Mouse (Mus musculus): ENCODE results near the gene Etl4. TPM values are rescaled to one million over a fixed set of nuclear protein-coding genes. Genes with fewer than 3 reads are reported as not detected.

Etl4 gene
- polyA plus RNA-seq, 2 experiments, result 2.2 to 2.3 TPM

- TF ChIP-seq EP300 (IDR thresholded peaks at IDR 0.05; ENCODE audit: low read depth), result no peak
- no peak for TF ChIP-seq CTCF (IDR thresholded peaks at IDR 0.05; ENCODE audit: low read depth)
- 40% methylated on average over 9 of the region's 9 CpGs for WGBS (ENCODE audit: insufficient replicate concordance)
- Histone ChIP-seq H3K9me3 (ENCODE audit: control insufficient read depth, low read length) (no peaks in the 10 kb centered on the region), H3K4me2 (ENCODE audit: low read depth) (no peak overlapping the region), H3K4me3 (ENCODE audit: insufficient read depth in 1 of 2, low read depth in 2 of 2, low read length in 2 of 2) (no peak overlapping the region), H3K36me3 (replicated peaks; ENCODE audit: control insufficient read depth, insufficient read depth, low read depth) (no peaks in the 10 kb centered on the region), H3K27me3 (ENCODE audit: control insufficient read depth, insufficient read depth, low read length) (no peaks in the 10 kb centered on the region), H3K27ac (no peak overlapping the region), H3K9ac (replicated peaks) (no peak overlapping the region), H3K4me1 (replicated peaks; ENCODE audit: control insufficient read depth in 2 of 2, insufficient read depth in 2 of 2, low read length in 1 of 2) (no peaks in the 10 kb centered on the region)
- ATAC-seq (ENCODE audit: insufficient read depth) (no peak), DNase-seq (ENCODE audit: low read depth in 3 of 3, low spot score in 3 of 3) (no peak)
Measured at GRCm38 (mm10) chr2:20654598-20655340, 745.2 kb downstream of the Etl4 start.

DNA sequence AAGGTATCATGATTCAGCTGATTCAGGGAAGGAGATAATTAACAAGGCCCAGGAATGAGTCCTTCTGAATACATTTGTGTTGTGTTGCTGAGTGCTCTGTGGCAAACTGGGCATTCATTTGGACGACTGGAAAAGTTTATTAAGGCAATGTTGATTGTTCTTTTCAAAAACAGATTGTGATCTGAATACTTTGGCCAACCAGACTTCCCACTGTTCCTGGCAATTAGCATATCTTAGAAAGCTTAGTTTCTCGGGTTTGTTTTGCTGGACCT is 745.7 kb downstream of the Etl4 start:
- no peaks in the 10 kb centered on the region for H3K9me3 ChIP-seq (ENCODE audit: control insufficient read depth, low read length)
- no peak overlapping the region for H3K27ac ChIP-seq
- TF ChIP-seq CTCF (IDR thresholded peaks at IDR 0.05; ENCODE audit: low read depth), result no peak
- TF ChIP-seq EP300 (IDR thresholded peaks at IDR 0.05; ENCODE audit: low read depth), result no peak
- WGBS (ENCODE audit: insufficient replicate concordance), result 21% methylated on average over 2 of the region's 2 CpGs
- H3K4me1 ChIP-seq (replicated peaks; ENCODE audit: control insufficient read depth in 2 of 2, insufficient read depth in 2 of 2, low read length in 1 of 2), result no peaks in the 10 kb centered on the region
- no peak for ATAC-seq (ENCODE audit: insufficient read depth)
- H3K36me3 ChIP-seq (replicated peaks; ENCODE audit: control insufficient read depth, insufficient read depth, low read depth), result no peaks in the 10 kb centered on the region
- no peak for DNase-seq (ENCODE audit: low read depth in 3 of 3, low spot score in 3 of 3)
- no peaks in the 10 kb centered on the region for H3K27me3 ChIP-seq (ENCODE audit: control insufficient read depth, insufficient read depth, low read length)
- H3K4me3 ChIP-seq (ENCODE audit: insufficient read depth in 1 of 2, low read depth in 2 of 2, low read length in 2 of 2), result no peak overlapping the region
- no peak overlapping the region for H3K9ac ChIP-seq (replicated peaks)
- H3K4me2 ChIP-seq (ENCODE audit: low read depth), result no peak overlapping the region

DNA sequence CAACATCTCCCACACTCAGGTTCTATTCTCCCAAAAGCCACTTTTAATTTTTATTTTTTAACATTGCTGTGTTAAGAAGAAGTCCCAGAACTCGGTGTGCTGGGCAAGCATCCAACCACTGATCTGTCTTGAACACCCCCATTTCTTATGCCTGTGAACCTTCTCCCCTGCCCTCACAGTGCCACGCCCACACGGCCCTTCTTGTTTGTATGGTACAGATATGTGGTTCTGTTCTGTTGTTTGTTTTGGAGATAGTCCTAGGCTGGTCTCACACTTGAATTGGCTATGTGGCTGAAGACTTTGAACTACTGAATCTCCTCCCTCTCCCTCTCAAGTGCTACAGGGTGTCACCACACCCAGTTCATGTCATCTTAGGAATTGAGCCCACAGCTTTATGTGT is 748.3 kb downstream of the Etl4 start:
- no peak overlapping the region for H3K4me3 ChIP-seq (ENCODE audit: insufficient read depth in 1 of 2, low read depth in 2 of 2, low read length in 2 of 2)
- H3K4me1 ChIP-seq (replicated peaks; ENCODE audit: control insufficient read depth in 2 of 2, insufficient read depth in 2 of 2, low read length in 1 of 2), result no peaks in the 10 kb centered on the region
- TF ChIP-seq CTCF (IDR thresholded peaks at IDR 0.05; ENCODE audit: low read depth) (no peak), EP300 (IDR thresholded peaks at IDR 0.05; ENCODE audit: low read depth) (no peak)
- ATAC-seq (ENCODE audit: insufficient read depth), result no peak
- H3K36me3 ChIP-seq (replicated peaks; ENCODE audit: control insufficient read depth, insufficient read depth, low read depth), result no peaks in the 10 kb centered on the region
- DNase-seq (ENCODE audit: low read depth in 3 of 3, low spot score in 3 of 3), result no peak
- no peak overlapping the region for H3K27ac ChIP-seq
- no peak overlapping the region for H3K9ac ChIP-seq (replicated peaks)
- H3K27me3 ChIP-seq (ENCODE audit: control insufficient read depth, insufficient read depth, low read length), result no peaks in the 10 kb centered on the region
- no peaks in the 10 kb centered on the region for H3K9me3 ChIP-seq (ENCODE audit: control insufficient read depth, low read length)
- no peak overlapping the region for H3K4me2 ChIP-seq (ENCODE audit: low read depth)
- WGBS (ENCODE audit: insufficient replicate concordance), result 47% methylated on average over 3 of the region's 3 CpGs

DNA sequence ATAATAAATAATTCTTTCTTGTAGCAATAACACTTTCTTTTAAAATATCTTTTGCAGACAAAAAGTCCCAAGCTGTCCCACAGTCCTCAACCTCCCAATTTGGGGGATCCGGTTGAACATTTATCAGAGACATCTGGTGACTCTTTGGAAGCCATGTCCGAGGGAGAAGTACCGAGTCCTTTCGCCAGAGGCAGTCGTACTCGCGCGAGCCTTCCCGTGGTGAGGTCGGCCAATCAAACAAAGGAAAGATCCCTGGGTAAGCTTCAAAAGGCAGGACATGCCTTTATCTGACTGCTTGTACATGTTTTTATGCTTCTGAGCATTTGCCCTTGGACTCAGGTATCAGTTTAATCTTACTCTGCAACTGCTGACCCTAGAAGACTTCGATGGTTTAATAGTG is 752.3 kb downstream of the Etl4 start:
- Histone ChIP-seq H3K9me3 (ENCODE audit: control insufficient read depth, low read length) (no peaks in the 10 kb centered on the region), H3K27me3 (ENCODE audit: control insufficient read depth, insufficient read depth, low read length) (no peaks in the 10 kb centered on the region), H3K9ac (replicated peaks) (no peak overlapping the region), H3K4me2 (ENCODE audit: low read depth) (no peak overlapping the region), H3K4me1 (replicated peaks; ENCODE audit: control insufficient read depth in 2 of 2, insufficient read depth in 2 of 2, low read length in 1 of 2) (no peaks in the 10 kb centered on the region), H3K4me3 (ENCODE audit: insufficient read depth in 1 of 2, low read depth in 2 of 2, low read length in 2 of 2) (no peak overlapping the region), H3K27ac (no peak overlapping the region), H3K36me3 (replicated peaks; ENCODE audit: control insufficient read depth, insufficient read depth, low read depth) (no peaks in the 10 kb centered on the region)
- DNase-seq (ENCODE audit: low read depth in 3 of 3, low spot score in 3 of 3), result no peak
- TF ChIP-seq EP300 (IDR thresholded peaks at IDR 0.05; ENCODE audit: low read depth), result no peak
- TF ChIP-seq CTCF (IDR thresholded peaks at IDR 0.05; ENCODE audit: low read depth), result no peak
- WGBS (ENCODE audit: insufficient replicate concordance), result 77% methylated on average over 11 of the region's 11 CpGs
- ATAC-seq (ENCODE audit: insufficient read depth), result no peak

DNA sequence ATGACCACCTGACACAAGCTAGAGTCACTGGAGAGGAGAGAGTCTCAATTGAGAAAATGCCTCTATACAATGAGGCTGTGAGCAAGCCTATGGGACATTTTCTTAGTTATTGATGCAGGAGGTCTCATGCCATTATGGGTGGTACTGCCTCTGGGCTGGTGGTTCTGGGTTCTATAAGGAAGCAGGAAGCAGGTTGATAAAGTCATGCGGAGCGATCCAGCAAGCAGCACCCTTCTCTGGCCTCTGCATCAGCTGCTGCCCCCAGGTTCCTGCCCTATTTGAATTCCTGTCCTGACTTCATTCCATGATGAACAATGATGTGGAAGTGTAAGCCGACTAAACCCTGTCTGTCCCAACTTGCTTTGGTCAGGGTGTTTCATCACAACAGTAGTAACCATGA is 753.1 kb downstream of the Etl4 start:
- Histone ChIP-seq H3K4me2 (ENCODE audit: low read depth) (no peak overlapping the region), H3K9ac (replicated peaks) (no peak overlapping the region), H3K27me3 (ENCODE audit: control insufficient read depth, insufficient read depth, low read length) (no peaks in the 10 kb centered on the region), H3K4me3 (ENCODE audit: insufficient read depth in 1 of 2, low read depth in 2 of 2, low read length in 2 of 2) (no peak overlapping the region), H3K27ac (no peak overlapping the region), H3K9me3 (ENCODE audit: control insufficient read depth, low read length) (no peaks in the 10 kb centered on the region), H3K4me1 (replicated peaks; ENCODE audit: control insufficient read depth in 2 of 2, insufficient read depth in 2 of 2, low read length in 1 of 2) (no peaks in the 10 kb centered on the region), H3K36me3 (replicated peaks; ENCODE audit: control insufficient read depth, insufficient read depth, low read depth) (no peaks in the 10 kb centered on the region)
- TF ChIP-seq EP300 (IDR thresholded peaks at IDR 0.05; ENCODE audit: low read depth), result no peak
- no peak for TF ChIP-seq CTCF (IDR thresholded peaks at IDR 0.05; ENCODE audit: low read depth)
- 71% methylated on average over 3 of the region's 3 CpGs for whole genome bisulfite sequencing (ENCODE audit: insufficient replicate concordance)
- DNase-seq (ENCODE audit: low read depth in 3 of 3, low spot score in 3 of 3) (no peak), ATAC-seq (ENCODE audit: insufficient read depth) (no peak)

Data from liver, embryonic 14.5 days (tissue).